Mouse (Mus musculus) induced T-regulatory cell, adult 2 months (primary cell): ENCODE measurements around the gene Slc12a7.

Experiments
- DNase-seq: peaks from one replicate; pipeline ENCODE4 v3.0.0-alpha.2; 2012; ENCODE audit warnings: low read depth

Slc12a7 gene

GRCm38 (mm10) chr13:73732742-73733700 lies at the start of gene Slc12a7:
TSS of gene Slc12a7 (plus strand) at chr13:73733094.
- DNase-seq = peak; percentile 62

- no peak for DNase-seq
These were observed 49.2 kb upstream of the Slc12a7 start for GRCm38 (mm10) chr13:73683682-73684081.

DNA sequence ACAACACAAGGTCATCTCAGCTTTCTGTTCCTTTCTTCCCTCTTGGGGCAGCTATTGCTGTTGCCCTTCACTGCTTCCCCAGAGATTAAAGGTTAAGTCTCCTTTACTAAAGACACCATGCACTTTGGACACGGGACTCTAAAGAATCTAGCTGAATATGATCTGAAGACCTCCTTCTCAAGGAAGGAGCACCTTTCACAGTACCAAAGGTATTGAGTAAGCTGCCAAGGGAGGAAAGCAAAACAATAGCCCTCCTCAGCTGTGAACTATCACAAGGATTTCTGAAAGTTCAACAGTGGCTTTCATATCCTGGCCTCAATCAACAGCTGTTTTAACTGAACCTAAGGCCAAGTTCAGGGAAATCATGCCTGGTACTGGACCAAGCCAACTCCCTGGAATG lies 48.5 kb upstream of the Slc12a7 start:
- DNase-seq = no peak

GRCm38 (mm10) chr13:73685502-73685901 lies 47.4 kb upstream of the Slc12a7 start:
- DNase-seq = peak; percentile 47

- DNase-seq = no peak
These were observed 45.3 kb upstream of the Slc12a7 start for GRCm38 (mm10) chr13:73687601-73688000.

DNA sequence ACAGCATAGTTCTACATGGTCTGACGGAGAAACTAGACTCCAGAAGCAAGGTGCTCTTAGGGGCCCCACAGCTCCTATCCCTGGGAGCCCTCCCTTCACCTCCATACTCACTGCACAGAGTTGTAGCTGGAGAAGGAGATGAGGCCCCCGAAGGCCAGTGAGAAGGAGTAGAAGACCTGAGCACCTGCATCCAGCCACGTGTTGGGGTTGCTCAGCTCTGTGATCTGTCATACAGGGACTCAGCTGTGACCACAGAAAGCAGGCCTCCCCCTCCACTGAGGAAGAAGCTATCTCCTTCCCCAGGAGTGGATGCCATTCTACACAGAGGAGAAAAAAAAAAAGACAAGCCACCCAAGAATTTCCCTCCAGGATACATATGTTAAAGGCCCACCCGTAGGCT lies 44.0 kb upstream of the Slc12a7 start:
- no peak for DNase-seq

GRCm38 (mm10) chr13:73692249-73692868 lies 40.5 kb upstream of the Slc12a7 start:
- peak; percentile 69 for DNase-seq

DNA sequence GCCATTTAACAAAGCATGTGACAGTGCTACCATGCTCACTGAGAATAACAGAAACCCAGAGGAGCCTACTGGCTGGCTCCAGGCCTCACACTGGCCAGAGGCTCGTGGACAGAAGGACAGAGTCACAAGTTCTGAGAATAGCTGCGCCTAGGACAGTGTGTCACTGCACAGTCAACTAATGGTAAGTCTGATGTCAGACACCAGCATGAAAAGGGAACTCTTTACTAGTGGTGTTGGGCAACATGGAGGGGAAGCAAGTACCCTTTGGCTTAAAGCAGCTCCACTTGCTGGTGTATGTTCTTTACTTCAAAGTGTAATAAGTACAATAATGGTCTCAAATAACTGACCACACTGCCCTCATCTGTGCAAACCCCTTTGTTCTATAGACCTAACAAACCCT lies 39.6 kb upstream of the Slc12a7 start:
- DNase-seq = no peak

- DNase-seq = no peak
These were observed 37.9 kb upstream of the Slc12a7 start for GRCm38 (mm10) chr13:73694972-73695371.

GRCm38 (mm10) chr13:73696529-73696928 lies 36.4 kb upstream of the Slc12a7 start:
- DNase-seq = no peak

DNA sequence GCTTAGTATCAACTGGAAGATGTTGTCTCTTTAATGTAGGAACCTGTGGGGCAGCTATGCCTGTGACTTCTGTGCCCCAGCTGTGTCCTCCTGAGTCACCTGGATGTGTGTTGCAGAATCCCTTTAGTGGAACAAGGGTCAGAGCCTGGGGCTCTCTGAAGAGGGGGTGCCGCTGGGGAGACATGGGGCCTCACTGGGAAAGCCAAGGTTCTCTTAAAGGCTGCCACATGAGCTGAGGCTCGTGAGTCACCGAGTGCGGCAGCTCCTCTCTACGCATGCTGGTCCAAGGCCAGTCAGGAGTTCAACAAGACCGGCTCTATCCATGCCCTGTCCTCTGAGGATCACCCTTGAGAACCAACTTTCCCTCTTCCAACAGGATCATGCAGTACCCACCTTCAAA lies 33.2 kb upstream of the Slc12a7 start:
- DNase-seq = no peak

GRCm38 (mm10) chr13:73700554-73700953 lies 32.3 kb upstream of the Slc12a7 start:
- DNase-seq = no peak

GRCm38 (mm10) chr13:73701161-73701883 lies 31.6 kb upstream of the Slc12a7 start:
- DNase-seq = no peak

DNA sequence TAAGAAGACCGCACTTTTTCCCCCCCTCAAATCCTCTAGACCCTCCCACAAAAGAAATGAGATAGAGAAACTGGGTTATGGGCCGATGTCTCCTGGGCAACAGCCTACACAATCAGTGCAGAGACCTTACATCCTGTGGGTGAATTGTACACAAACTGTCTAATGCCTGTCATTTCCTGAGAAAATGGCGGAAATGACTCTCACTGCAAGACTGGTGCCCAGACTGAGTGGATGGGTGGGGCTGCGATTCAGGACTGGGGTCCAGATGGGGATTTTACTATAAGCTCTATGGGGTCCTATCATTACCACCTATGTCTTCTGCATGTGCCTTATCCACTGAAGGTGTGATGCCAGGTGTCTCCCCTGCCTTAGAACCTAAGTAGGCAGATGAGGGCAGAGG lies 30.1 kb upstream of the Slc12a7 start:
- DNase-seq = peak; percentile 86

DNA sequence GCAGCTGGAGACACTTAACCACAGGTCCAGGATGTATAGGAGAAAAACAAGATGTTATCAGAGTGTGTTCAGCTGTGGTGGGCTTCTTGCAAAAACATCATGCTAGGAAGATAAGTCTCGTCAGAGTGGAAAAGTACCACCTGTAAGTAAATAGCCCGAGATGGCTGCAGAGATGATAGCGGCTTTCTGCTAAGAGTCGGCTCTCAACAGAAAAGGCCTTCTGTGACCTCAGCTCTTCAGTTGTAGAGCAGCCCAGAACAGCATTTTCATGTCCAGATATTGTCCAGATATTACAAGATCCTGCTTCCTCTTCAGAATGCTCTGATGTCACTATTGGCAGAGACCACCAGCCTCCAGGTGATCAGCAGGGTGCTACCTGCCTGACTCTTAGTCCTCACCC lies 29.4 kb upstream of the Slc12a7 start:
- peak; percentile 66 for DNase-seq

DNA sequence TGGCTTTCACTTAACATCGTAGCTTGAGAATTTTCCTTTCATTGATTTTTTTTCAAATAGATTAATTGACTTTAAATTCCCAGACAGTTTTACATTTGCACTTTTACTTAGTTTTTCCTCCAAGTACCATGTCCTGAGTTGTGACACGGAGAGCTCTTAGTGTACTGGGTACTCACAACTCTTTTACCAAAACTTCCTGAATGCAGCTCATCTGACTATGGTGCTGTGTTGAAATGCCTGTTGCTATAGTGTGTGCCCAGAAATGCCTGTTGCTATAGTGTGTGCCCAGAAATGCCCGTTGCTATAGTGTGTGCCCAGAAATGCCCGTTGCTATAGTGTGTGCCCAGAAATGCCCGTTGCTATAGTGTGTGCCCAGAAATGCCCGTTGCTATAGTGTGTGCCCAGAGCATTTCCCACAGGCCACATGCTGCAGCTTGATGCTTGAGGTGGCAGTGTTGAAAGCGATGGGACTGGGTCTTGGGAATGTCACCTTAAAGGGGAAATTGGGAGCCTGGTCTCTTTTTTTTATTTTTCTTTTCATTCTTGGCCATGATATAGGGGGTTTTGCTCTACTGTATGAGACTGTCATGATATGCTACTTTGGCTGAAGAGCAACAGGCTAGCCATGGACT lies 28.1 kb upstream of the Slc12a7 start, which contains the start of gene Slc6a19:
Gene Slc6a19, minus strand, starts transcription at position 172 of the 632 bp plus-strand sequence.
- DNase-seq = no peak

DNA sequence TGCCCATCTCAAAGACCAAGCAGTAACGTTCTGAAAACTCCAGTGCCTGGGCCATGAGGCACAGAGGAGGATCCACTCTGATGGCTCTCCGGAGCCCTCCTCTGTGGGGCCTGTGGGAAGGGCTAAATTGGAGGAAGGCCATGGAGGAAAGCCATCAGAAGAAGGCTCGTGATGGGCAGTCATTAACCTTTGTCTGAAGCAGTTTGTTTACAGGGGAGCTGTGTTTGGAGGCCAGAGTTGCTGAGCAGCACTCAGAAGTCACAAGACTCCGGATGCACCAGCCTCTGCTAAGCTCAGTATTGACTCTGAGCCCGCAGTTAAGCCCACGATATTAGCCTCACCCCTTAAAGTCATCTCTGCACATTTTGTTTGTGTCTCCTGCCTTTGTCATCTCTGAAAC lies 23.4 kb upstream of the Slc12a7 start:
- no peak for DNase-seq

DNA sequence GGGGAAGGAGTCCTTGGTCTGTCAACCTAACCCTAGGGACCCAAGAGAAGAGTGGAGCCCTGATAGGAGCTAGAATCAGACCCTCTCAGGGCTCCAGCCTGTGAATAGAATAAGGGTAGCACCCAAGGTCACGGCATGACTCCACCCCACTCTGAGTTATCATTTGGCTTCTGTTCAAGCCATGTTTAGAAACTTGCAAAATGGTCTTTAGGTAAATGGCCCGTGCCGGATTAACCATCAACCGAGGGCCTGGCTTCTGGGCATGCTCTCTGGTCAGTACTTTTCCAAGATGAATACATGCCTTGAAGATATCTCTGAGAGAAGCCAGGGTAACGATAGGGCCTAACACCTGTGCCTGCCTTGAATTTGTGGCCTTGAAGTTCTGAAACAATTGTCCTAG lies 21.7 kb upstream of the Slc12a7 start:
- DNase-seq = no peak

GRCm38 (mm10) chr13:73711803-73712202 lies 21.1 kb upstream of the Slc12a7 start:
- DNase-seq = no peak

DNA sequence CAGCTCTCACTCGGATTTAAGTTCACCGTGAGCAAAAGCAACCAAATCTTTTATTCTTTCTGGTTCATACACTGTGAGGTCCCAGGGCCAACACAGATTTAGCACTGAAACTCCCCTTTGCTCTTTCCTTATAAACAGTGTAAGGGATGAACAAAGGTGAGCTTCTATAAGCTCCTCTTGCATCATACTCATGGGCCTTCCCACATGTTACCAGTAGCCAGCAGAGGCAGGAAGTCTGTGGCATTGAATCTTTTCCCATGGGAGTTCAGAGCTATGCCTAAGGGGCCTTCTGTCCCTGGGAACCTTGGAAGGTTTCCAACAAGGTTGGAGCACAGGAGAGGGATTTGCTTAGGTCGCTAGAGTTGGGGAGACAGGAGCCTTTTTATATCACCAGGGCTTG lies 20.7 kb upstream of the Slc12a7 start:
- DNase-seq = no peak

- DNase-seq = no peak
These were observed 19.7 kb upstream of the Slc12a7 start for GRCm38 (mm10) chr13:73713204-73713603.

- DNase-seq = peak; percentile 67
These were observed 18.9 kb upstream of the Slc12a7 start for GRCm38 (mm10) chr13:73714020-73714419.
